Mouse (Mus musculus) mouse embryonic stem cell (cell line): ENCODE measurements around the gene Babam2.

Experiments
- in situ Hi-C, 2 experiments: fragments of 300-500 bp; cut with MboI; formaldehyde crosslinking; loops; 1 replicate in 1 of 2; 3 replicates in 1 of 2; pipeline ENCODE4 v1.14.3; 2019 to 2020; ENCODE audit warnings: low sequenced_read_pairs in 2 of 2, low pct_unique_long_range_greater_than_20kb in 1 of 2, mixed read lengths in 1 of 2; ENCODE audit not compliant: unreplicated experiment in 1 of 2

Babam2 gene

DNA sequence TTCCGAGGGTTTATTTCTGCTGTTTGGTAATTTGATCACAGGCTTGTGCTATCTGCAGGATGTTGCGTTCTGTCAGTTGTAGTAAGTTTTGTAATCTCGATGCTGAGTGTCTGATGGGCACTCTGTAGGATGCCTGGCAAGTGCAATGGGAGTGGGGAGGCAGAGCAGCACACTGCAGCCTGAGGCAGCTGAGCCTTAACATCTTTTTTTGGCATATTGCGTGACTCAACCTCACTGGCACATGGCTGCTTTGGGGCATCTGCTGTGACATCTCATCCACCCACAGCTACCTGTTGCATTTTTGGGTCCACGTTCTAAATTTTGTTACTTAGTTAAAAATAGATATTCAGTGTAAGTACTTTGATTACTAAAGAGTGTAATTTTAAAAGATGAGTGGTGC lies 7.5 kb downstream of the Babam2 start:
- in situ Hi-C loops: no loop called here

DNA sequence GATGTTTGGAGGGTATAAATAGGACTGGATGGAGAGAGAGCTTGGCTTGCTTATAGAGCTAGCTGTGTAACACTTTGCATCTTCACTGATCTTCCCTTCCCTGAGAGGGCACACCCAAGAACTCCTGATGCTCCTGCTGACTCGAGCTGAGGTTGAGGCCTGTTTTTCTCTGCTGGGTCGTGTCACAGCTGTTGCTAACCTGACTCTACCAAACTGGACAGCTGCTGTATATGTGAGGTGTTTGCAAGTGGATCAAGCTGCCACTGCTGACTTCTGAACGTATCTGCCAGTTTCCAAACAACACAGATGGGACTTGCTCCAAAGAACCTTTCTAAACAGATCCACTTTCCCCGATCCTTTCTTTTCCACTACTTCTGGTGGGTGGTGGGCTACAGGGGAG lies 9.3 kb downstream of the Babam2 start:
- in situ Hi-C loops: no loop called here

DNA sequence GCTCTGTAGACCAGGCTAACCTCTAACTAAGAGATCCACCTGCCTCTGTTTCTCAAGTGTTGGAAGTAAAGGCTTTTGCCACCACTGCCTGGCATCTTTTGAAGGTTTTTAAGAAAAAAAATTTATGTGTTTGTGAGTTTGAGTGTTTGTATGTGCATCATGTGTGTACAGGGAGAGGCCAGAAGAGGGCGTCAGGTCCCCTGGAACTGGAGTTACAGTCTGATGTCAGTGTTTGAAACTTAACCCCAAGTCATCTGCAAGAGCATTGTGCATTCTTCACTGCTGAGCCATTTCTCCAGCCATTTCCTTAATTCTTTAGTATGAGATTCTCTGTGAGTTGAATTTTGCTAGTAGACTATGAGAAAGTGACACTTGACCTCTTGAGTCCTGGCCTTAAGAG lies 11.9 kb downstream of the Babam2 start:
- in situ Hi-C loops: no loop called here

DNA sequence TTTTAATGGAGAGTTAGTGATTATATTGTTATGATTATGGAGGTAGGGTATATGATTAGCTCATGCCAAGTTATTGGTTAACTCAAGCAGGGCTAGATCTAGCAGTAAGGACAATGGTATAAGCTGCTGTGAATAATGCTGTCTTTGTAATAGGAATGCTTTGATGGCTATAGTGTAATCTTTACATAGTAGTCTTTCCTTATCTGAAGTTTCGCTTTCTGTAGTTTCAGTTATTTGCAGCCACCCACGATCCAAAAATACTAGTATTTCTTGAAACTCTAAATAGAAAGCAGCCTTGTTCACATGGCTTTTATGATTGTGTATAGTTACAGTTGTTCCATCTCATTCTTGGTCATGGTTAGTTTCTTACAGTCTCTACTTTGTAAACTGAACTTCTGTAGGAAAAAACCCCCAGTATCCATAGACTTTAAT lies 15.8 kb downstream of the Babam2 start:
- in situ Hi-C loops: no loop called here

DNA sequence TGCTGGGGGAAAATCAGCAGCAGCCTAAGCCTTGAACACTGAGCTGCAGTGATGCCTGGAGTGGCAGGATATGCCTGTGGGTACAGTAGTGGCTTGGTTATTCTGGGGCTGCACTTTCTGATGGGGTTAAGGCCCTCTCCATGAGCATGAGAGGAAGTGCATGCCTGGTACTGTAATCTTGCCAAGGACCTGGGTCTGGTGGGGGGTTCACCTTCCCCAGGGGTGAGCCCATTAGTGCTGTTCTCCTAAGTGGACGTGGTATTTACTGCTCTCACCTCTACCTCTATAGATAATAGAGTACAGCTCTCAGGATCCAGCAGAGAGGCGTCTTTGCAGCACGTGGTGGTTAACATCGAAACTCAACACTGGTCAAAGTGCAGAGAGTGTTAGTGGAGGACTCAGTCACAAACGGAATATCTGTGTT lies 16.4 kb downstream of the Babam2 start:
- in situ Hi-C loops: no loop called here

DNA sequence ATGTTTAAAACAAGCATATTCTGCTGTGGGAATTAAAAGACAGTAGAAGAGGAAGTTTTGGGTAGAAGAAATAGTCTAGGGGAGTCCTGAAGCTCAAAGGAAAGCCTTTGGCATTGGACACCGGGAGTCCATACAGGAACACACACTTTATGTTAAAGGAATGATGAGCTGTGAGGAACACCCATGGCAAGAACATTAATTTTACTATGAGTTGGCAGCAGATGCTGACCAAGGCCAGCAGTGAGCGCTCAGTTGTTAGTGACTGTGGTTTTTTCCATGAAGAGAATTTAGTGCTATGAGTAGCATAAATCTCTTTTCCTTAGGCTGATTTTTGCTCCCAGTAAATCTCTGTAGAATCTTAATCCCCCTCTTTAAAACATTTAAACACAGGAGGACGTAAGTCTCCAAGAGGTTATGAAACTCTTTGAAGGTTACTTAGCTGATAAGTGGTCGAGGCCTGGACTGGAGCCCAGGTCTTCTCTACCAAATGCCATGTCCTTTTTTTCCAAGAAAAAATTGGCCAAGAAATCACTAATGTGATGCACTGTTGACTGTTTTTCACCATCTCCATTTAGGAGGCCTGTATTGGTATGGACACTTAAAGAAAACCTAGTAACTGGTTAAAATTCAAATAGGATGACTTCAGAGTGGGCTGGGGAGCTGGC lies 18.1 kb downstream of the Babam2 start:
- in situ Hi-C loops: no loop called here

DNA sequence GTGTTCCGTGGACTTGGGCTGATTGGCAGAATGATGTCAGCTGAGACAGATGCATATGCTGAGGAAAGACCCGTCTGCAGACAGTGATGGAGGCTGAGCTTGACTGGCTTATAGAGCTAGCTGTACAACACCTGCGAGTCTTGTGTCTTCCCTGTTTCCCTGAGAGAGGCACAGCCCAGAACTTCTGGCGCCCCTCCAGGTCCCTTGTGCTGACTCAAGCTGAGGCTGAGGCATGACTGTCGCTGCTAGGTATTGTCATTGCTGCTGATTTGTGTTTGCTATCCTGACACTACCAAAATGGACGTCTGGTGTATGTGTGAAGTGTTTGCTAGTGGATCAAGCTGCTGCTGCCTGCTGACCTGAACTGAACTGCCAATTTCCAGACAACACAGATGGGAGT lies 27.0 kb downstream of the Babam2 start:
- in situ Hi-C loops: no loop called here

DNA sequence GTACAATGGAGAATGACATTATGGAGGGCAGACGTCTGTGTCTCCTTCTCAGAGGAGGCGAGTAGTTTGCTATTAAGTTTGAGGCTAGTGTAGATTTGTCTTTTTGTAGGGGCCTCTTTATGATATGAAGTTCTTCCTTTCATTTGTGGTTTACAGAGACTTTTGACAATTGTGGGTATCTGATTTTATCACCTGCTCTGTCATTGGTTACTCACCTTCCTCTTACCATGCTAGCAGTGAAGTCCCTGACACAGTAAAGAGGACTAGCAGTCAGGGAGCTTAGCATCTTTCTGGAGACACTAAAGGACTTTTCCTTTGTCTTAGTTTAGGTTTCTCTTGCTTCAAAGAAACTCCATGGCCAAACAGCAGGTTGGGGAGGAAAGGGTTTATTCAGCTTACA lies 28.4 kb downstream of the Babam2 start:
- in situ Hi-C loops: no loop called here

DNA sequence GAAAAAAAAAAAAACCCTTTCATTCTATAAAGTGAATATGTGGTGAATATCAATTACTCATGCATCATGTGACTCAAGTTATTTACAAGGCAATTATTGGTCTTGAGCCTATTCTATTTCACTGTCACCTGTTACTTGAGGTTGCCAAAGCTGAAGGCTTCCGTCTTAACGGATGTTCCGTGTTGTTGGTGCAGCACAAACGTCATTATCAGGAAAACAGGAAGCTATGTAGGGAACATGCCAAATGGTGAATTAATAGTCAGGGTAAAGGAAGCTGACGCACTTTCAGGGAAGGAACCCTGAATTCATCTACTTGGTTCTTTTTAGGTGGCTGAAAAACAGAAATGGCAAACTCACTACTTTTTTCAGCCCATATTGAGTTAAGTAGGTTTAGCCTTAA lies 30.0 kb downstream of the Babam2 start:
- in situ Hi-C loops: no loop called here

DNA sequence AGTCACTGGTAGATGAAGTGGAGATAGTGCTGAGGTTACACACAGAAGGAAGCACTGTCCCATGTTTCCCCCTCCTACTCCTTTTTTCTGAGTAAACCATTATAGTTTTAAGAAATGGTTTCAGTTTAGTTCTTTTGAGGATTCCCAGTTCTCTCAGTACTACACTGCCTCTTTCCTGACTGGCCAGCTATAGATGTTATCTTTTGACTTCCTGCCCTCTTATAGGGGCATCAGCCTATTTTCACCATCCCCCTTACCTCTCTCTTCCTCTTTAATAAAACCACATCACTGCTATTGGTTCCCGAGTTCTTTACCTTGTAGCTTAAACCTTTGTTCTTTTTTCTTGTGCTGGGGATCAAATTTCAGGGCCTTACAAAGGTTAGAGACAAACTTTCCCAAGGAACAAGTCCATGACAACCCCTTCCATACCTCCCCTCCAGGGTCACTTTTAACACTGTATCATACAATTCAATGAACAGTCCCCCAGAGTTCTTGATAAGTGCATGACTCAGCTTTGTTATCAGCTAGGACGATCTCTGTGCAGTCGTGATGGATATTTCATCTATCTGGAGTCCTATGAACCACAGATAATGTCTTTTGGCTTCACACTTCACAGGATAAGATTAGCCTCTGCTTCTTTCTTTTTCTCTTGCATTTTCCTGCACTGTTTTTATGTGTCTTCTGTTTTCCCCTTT lies 35.3 kb downstream of the Babam2 start:
- in situ Hi-C loops: no loop called here

DNA sequence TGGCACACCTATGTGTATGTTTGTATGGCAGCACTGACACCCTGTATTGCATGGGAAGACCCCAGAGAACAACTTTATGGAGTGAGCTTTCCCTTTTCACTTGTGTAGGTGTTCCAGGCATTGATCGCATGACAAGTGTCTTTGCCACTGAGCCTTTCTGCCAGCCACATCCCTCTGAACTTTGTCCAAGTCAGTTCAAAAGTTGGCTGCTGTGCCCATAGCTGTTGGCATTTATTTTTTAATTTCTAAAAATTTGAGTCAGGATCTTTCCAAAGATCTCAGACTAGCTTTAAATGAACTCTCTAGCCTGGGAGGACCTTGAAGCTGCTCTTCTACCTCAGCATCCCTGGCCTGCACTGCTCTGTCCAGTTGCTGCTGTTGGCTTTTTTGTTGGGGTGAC lies 44.4 kb downstream of the Babam2 start:
- in situ Hi-C loops: no loop called here

DNA sequence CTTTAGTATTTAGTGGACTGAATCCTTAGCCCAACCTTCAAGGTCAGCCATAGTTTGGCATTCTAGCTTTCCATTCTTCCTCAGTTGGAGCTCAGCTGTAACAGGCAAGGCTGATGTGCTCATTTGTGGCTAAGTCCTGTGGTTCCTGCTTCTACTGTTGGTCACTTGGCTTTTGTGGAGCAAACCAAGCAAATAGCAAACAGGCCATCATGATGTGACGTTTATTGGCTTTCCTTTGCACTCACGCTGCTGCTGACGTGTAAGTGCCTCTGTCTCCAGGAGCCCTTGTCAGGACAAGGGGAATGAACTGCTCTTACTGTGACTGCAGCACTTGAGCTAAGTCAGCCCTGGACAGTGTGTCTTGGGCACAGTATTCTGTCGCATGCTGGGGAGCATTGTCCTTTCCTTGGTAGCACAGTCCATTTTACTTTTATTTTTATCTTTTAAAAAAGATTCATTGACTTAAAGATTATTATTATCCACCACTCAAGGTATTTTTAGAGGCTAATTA lies 45.1 kb downstream of the Babam2 start:
- in situ Hi-C loops: no loop called here

DNA sequence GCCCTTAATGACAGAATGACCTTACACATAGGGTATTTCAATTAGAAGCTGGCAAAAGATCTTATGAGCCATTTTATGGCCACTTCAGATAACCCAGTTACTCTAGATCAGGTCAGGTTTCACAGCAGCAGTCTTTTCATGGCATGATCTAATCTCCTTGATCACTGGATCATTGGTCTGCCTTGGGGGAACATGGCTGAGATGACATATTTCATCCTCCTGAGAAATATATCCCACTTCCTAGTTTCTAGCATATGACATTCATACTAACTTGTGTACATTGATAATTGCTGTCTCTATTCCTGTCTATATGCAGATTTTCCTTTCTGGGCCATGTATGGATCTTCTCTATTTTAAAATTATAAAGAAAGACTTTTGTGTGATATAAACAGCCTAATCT lies 51.9 kb downstream of the Babam2 start:
- in situ Hi-C loops: no loop called here

DNA sequence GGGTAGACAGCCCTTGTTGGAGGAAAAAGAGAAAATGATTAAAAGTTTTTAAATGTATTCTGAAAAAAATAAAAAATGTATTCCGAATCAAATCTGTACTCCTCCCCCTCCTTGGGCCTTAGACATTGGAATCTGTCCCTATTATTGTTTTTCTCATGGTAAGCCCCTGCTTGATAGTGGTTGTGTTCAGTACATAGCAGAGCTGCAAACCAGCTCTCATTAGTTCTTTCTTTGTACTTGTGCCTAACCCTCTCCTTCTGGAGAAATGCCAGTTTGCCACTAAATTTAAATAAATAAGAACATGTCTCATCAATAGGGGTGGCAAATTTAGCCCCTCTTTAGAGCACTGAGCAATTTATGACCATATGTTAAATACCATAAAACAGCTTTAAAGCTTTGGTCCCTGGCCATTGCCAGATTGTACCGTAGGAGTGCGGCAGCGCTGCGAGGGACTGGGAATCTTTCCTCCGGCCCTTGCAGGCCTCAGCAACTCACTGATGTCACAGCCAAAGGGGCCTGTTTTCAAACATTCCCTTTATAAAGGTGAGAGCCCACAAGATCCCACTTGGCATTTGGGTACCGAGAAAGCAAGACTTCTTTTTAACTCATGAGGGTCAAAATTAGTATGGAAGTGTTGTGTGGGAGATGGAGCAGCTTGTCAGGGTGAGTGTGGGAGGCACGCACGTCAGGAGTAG lies 52.9 kb downstream of the Babam2 start:
- in situ Hi-C loops: no loop called here

DNA sequence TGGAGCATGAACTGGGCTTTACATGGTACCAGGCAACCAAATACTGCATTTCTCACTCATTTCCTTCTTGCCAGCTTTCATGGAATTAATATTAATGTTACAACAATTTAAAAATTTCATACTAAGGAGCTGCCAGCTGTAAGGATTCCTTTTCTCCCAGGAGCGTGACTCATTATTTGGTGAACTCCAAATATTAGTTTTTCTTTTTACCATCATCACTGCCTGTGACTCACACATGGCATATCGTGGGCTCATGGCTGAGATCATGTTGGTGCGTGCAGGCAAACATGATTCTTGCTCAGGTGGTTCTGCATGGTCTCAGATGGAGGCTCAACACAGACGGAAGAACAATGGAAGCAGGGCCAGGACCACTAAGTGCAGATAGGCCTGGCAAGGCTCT lies 53.5 kb downstream of the Babam2 start:
- in situ Hi-C loops: no loop called here

DNA sequence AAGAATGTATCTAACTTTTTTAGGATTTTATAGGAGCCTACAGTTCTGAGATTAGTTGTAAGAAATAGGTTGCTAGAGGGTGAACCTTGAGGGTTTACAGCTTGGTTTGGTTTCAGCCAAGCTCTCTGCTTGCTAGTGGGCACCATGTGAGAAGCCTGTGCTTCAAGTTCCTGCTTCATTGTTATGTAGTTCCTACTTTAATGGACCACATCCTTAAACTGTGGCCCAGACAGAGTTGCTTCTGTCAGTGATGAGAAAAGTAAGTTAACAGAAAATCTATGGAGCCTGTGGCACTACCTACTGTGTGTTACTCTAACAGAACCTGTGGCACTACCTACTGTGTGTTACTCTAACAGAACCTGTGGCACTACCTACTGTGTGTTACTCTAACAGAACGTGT lies 57.1 kb downstream of the Babam2 start:
- in situ Hi-C loops: no loop called here

DNA sequence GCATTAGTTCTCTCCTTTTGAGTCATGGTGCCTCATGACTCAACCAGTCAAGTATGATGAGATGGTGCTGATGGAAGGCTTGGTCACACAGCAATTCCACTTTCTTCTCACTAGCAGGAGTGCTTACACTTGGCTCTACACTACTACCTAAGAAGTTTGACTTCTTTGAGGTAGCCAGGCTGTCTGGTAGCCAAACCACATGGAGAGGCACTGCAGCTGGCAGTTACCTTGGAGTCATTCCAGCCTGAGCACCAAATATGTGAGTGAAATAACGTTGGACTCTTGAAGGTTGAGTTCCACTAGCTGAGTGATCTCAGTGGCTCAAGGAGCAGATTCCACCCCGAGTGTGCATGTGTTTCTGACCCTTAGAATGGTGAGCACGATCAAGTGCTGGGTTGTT lies 57.8 kb downstream of the Babam2 start:
- in situ Hi-C loops: no loop called here

DNA sequence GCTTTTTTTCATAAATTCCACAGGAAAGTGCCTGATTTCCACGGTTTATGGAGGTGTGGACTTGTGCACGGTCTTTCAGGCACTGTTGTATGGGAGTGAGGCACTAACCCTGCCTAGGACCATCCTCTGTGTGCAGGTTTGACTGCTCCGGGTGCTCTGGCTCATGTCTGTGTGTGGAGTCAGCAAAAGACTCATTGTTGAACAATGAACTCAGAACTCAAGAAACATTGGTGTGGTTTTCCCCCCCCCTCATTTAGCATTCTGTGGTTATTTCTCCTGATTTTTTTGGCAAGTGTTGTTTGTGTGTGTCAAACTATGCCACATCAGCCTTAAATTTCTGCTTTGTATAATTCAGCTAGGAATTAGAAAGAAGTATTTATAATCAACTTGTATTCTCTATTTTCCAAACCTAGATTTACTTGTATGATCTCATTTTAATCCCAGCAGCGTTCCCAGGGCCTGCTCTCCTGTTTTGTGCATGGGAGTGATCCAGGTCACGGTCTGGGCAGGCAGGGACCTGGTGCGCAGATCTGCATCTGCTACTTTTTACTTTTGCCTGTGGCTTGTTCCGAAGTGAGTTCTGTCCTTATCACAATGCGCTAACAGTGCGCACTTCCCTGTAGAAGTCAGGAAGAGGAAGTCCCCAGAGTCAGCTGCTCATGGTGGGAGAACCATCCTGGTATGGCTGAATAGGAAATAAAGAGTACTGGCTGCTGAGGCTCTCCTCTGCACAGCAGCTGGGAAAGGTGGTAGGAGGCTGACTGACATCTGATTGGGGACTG lies 61.0 kb downstream of the Babam2 start:
- in situ Hi-C loops: no loop called here

DNA sequence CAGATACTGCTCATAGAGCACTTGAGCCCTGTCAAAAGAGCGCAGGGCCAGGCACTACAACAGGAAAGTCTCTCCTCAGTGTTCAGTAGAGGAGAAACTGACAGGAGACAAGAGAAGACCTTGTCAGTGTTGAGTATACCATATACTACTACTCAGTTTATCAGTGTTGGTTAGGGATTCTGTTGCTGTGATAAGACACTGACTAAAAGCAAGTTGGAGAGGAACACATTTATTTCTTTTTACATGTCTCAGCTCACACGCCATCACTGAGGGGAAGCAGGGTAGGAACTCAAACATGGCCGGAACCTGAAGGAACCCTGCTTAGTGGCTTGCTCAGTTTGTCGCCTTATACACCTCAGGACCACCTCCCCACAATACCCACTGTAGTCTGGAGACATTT lies 64.4 kb downstream of the Babam2 start:
- in situ Hi-C loops: no loop called here
